Mouse (Mus musculus): ENCODE results near the gene Slc22a7.

Slc22a7 gene

DNA sequence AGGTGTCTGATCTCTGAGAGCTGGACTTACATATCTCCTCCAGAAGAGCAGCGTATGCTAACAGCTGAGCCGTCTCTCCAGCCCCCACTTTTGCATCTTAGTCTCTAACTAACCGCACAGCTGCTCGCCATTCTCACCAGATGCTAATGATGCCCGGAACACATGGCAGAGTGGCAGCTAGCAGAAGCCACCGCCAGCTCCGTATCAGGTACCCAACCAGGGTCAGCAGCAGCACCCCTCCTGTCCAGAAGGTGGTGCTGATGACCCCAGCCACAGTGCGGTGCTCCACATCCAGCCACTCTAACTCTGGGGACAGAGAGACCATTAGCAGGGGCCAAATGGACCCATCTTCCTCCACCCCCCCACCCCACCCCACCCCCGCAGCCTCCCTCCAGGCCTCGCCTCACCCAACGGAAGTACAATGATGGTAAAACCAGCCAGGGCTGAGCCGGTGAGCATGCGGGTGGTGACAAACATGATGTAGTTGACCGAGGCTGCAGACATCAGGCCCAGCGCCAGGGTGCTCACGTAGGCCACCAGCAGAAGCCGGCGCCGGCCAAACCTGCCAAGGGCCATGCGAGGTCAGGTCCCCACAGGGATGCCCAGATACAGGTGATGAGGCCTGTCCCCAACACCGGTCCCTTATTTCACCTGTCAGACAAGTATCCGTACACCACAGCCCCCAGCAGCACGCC lies 1.4 kb downstream of the Slc22a7 start:
- DNase-seq (ENCODE audit: low spot score), result no peak

DNA sequence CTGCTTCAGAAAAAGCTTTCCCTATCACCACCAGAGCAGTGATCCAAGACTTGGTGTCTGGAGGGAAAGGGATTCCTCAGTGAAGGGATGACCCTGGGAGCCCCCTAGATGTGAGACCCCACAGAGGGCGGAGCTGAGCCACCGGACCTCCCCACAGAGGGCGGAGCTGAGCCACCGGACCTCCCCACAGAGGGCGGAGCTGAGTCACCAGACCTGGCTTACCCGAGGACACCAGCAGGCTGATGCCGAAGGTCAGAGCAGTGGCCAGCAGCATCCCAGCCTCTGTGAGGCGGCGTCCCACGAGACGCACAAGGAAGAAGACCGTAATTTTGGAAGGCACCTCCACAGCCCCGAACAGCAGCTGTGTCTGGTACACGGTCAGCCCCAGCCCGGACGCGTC lies 4.6 kb downstream of the Slc22a7 start:
- peak; percentile 31 for DNase-seq (ENCODE audit: low spot score)

DNA sequence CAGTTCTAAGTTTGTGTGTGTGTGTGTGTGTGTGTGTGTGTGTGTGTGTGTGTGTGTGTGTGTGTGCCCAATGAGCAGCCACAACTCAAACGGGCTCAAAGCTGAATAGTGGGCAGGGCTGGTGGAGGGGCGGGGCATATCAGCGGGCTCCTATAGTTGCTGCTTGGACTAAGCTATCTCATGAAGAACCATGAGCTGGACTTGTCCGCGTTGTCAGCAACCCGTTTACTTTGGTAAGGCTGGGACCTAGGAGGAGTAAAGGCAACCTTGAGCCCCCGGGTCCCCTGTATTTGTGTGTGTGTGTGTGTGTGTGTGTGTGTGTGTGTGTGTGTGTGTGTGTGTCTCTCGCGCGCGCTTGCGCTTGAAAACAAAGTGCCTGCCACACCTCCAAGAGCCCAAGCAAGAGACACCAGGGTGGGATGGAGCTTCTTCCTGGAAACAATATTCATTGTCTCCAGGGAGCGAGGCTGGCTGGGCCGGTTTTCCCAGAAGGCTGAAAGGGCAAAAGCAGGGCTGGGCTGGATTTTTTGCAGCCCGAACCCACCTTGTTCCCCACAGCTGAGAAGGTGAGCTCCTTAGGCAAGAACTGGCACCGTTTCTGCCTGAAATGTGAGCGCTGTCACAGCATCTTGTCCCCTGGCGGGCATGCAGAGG lies 9.4 kb downstream of the Slc22a7 start, which contains the start of gene Crip3:
Gene Crip3, plus strand, starts transcription at position 166 of the 654 bp plus-strand sequence.
- DNase-seq (ENCODE audit: low spot score), result peak; percentile 30

DNA sequence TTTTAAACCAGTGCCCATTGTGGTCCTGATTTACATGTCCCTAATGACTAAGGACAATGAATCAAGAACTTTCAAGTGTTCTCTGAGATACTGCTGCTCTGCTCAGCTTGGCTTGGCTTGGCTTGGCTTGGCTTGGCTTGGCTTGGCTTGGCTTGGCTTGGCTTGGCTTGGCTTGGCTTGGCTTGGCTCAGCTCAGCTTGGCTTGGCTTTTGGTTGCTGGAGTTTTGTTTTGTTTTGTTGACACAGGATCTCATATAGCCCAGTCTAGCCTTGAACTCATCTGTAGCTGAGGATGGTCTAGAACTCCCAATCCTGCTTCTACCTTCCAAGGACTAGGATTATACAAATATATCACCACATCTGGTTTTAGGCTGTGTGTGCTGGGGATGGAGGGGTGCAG lies 11.8 kb downstream of the Slc22a7 start:
- no peak for DNase-seq (ENCODE audit: low spot score)

DNA sequence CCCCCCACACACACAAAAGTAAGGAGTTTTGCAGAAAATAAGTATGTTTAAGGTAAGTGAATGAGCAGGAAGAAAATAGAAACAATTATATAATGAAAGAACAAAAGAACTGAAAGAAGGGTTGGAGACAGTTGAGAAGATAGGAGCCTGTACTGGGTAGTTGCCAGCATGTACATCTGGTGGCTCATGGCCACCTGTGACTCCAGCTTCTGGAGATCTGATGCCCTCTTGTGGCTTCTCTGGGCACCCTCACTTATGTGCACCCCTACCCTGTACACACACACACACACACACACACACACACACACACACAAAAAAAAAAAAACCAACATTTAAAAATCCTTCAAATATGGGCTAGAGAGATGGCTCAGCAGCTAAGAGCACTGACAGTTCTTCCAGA lies 18.5 kb downstream of the Slc22a7 start:
- DNase-seq (ENCODE audit: low spot score), result no peak

DNA sequence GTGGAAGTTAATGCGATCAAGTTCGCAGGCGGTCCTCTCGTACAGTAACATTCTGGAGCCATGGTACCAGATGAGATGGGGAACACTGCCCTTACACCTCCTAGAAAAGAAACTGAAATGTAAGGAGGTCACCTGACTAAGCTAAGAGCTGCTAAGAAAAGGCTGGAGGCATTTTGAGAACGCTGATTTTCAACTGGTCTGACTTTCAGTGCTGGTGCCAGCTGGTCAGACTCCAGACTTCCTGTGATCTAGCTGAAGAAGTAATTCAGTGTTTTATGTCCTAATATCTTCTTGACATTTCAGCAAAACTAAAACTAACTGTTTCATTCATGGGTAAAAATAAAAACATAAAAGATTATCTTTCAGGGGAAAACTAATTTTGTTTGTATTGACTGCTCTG lies 19.6 kb downstream of the Slc22a7 start:
- no peak for DNase-seq (ENCODE audit: low spot score)

DNA sequence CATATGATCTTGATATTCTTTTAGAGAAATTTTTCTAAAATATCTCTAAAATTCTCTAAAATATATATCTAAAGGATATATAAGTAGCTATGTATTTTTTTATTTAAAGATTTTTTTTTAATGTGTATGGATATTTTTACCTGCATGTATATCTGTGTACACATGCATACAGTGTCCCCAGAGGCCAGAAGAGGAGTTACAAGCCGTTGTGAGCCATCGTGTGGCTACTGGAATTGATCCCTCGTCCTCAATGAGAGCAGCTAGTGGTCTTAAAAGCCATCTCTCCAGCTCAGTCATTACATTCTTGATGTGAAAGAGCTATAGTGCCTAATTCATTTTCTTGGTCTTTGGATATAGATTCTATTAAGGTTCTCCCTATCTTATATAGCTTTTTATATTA lies 29.8 kb downstream of the Slc22a7 start:
- DNase-seq (ENCODE audit: low spot score), result no peak

DNA sequence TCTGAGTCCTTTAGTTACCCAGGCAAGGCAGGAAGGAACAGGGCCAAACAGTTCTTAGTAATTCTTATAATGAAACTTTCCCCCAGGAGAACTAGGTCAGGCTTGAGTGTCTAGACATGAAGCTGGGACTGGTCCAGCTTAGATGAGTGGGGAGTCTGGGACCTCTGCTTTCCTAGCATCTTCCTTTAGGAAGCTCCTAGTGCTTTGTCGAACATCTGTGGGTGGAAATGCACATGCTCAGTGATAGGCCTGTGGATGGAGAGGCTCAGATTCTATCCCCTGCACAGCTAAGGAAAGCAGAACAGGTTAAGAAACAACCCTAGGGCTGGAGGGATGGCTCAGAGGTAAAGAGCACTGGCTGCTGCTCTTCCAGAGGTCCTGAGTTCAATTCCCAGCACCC lies 43.6 kb downstream of the Slc22a7 start:
- DNase-seq (ENCODE audit: low spot score), result no peak

DNA sequence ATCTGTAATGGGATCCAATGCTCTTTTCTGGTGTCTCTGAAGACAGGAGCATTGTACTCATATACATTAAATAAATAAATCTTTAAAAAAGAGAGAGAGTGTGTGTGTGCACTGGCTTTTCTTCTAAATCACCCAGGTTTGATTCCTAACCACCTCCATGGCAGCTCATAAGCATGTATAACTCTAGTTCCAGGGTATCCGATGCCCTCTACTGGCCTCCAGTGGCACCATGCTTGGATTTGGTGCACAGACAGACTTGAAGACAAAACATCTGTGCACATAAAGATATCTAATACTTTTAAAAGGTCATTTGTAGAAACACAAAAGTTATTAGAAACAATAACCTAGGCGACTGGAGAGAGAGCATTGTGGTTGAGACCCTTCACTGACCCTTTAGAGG lies 45.2 kb downstream of the Slc22a7 start:
- DNase-seq (ENCODE audit: low spot score), result no peak

DNA sequence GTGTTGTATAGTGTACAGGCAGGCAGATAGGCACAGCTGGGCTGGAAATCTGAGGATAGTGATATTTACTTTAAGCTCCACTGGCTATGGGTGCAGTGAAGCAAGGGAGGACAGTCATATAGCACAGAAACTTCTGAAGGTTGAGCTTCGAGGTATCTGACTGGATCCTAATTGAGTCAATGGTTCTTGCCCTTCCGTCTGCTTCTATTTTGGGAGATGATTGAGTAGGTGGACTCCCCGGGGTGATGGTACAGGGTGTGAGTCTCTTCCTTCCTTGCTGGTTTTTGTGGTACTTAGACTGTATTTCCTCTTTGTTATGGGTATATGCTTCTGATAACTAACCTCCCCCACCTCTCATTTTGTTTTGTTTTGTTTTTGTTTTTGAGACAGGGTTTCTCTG lies 50.1 kb downstream of the Slc22a7 start:
- DNase-seq (ENCODE audit: low spot score), result no peak

DNA sequence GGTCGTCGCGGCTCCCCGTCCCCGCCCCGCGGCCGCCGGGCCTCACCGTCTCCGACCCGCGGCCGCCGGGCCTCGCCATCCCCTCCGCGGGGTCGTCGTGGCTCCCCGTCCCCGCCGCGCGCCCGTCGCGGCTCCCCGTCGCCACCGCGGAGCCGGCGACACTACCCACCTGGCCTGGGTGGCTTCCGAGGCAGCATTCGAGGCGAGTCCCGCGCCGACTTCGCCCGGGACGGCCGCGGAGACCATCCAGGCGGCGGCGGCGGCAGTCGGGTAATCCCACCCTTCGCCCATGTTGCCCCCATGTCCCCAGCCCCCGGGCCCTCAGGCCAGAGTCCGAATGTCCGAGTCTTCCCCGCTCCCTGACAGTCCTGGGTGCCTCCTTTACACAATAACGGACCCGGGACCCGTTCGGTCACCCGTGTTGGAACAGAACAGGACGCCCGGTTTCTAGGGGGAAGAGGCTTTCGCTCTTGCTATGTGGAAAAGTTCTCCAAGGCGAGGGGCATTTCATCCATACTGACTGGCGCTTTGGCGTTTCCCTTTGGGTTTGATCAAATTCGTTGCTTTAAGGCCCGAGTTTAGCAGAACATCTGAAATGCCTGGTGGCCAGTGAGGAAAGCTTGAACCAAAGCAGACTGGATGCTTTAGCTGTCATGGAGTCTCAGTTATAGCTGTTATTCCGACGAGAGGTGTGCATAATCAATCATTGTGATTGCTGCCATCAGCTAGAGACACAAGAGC lies 54.0 kb downstream of the Slc22a7 start:
- peak; percentile 36 for DNase-seq (ENCODE audit: low spot score)

DNA sequence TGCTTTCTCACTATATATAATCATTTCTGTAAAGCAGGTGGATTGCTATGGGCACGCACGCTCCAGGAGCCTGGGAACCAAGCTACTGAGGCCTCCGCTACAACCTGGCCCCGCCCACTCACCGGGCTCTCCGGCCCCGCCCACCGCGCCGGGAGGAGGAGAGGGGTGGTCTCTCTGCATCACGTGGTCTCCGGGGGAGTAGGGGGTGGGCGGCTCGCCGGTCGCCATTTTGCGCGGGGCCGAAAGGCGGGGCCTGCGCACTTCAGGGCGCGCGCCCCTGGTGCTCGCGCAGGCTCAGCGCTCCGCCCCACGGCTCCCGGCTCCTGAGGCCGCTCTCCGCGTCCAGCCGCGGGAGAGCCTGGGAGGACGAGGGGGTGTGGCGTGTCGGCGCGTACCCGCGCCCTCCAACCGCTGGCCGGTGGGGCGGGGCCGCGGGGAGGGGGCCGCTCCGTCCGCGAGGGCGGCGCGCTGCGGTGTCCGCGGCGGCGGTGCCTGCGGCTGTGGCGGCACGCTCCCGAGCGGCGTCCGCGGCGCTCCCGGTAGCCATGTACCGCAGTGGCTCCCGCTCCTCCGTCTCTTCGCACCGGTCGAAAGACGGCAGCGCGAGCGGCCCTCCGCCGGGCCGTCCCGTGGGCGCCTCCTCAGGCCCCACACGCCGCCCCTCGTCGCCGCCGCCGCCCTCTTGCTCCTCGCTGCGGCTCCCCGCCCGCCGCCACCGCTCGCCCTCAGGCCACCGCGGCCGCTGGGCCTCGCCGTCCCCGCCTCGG lies 54.8 kb downstream of the Slc22a7 start, which contains the start of gene Zfp318:
Gene Zfp318, plus strand, starts transcription at position 438 of the 767 bp plus-strand sequence.
- DNase-seq (ENCODE audit: low spot score), result peak; percentile 97

Measured in yolk sac, embryonic 10.5 days (tissue).